Mouse (Mus musculus): ENCODE measurements around the gene Tmem258. TPM values are rescaled to one million over a fixed set of nuclear protein-coding genes. Genes with fewer than 3 reads are reported as not detected.
"Not testable (repeated sequence)": the region's sequence is repeated elsewhere in the genome, so short reads cannot be mapped to it uniquely, and the experiment has no call there.

The Tmem258 gene
- polyA plus RNA-seq, 1 experiment: 135 TPM

- Histone ChIP-seq H3K36me3 (ENCODE audit: control insufficient read depth, insufficient read depth, low read length) (no peaks in the 10 kb centered on the region), H3K27ac (ENCODE audit: insufficient read depth, low read depth, low read length) (no peak overlapping the region), H3K4me3 (ENCODE audit: insufficient read depth, low read depth, low read length) (no peak overlapping the region), H3K4me1 (ENCODE audit: control insufficient read depth, insufficient read depth, low read length) (peaks cover 7% of the 10 kb centered on the region; the same call in 1 of the 2 replicates), H3K27me3 (replicated peaks; ENCODE audit: control insufficient read depth, insufficient read depth, low read length) (no peaks in the 10 kb centered on the region)
- TF ChIP-seq CTCF (conservative IDR thresholded peaks at IDR 0.05; ENCODE audit: insufficient read depth, insufficient read length, low read depth, low read length): no peak
- TF ChIP-seq POLR2A (IDR thresholded peaks at IDR 0.05; ENCODE audit: low read depth, low read length): no peak
- no peak for DNase-seq
Observed at GRCm38 (mm10) chr19:10169179-10169578, 34.6 kb upstream of the Tmem258 start.

- not testable (repeated sequence) for H3K27me3 ChIP-seq (replicated peaks; ENCODE audit: control insufficient read depth, insufficient read depth, low read length); H3K36me3 ChIP-seq (ENCODE audit: control insufficient read depth, insufficient read depth, low read length); H3K4me1 ChIP-seq (ENCODE audit: control insufficient read depth, insufficient read depth, low read length); DNase-seq; H3K27ac ChIP-seq (ENCODE audit: insufficient read depth, low read depth, low read length); H3K4me3 ChIP-seq (ENCODE audit: insufficient read depth, low read depth, low read length)
- WGBS: 86% methylated on average over 3 of the region's 3 CpGs
Observed at GRCm38 (mm10) chr19:10169692-10170330, 34.0 kb upstream of the Tmem258 start.

GRCm38 (mm10) chr19:10170466-10170865 is 33.3 kb upstream of the Tmem258 start:
- no peak for TF ChIP-seq CTCF (conservative IDR thresholded peaks at IDR 0.05; ENCODE audit: insufficient read depth, insufficient read length, low read depth, low read length)
- TF ChIP-seq POLR2A (IDR thresholded peaks at IDR 0.05; ENCODE audit: low read depth, low read length): no peak
- 19% methylated on average over 1 of the region's 1 CpGs for WGBS
- H3K36me3 ChIP-seq (ENCODE audit: control insufficient read depth, insufficient read depth, low read length): no peaks in the 10 kb centered on the region

GRCm38 (mm10) chr19:10171359-10171758 is 32.5 kb upstream of the Tmem258 start:
- Histone ChIP-seq H3K4me3 (ENCODE audit: insufficient read depth, low read depth, low read length) (no peak overlapping the region), H3K27ac (ENCODE audit: insufficient read depth, low read depth, low read length) (no peak overlapping the region), H3K4me1 (ENCODE audit: control insufficient read depth, insufficient read depth, low read length) (peaks cover 7% of the 10 kb centered on the region; the same call in 1 of the 2 replicates), H3K36me3 (ENCODE audit: control insufficient read depth, insufficient read depth, low read length) (no peaks in the 10 kb centered on the region), H3K27me3 (replicated peaks; ENCODE audit: control insufficient read depth, insufficient read depth, low read length) (no peaks in the 10 kb centered on the region)
- 72% methylated on average over 7 of the region's 7 CpGs for WGBS
- TF ChIP-seq POLR2A (IDR thresholded peaks at IDR 0.05; ENCODE audit: low read depth, low read length) (no peak), CTCF (conservative IDR thresholded peaks at IDR 0.05; ENCODE audit: insufficient read depth, insufficient read length, low read depth, low read length) (no peak)
- no peak for DNase-seq

More at GRCm38 (mm10) chr19:10170466-10170865, 33.3 kb upstream of the Tmem258 start:
- peak; percentile 36 for DNase-seq
- Histone ChIP-seq H3K4me3 (ENCODE audit: insufficient read depth, low read depth, low read length) (no peak overlapping the region), H3K4me1 (ENCODE audit: control insufficient read depth, insufficient read depth, low read length) (peaks cover 7% of the 10 kb centered on the region; the same call in 1 of the 2 replicates), H3K27ac (ENCODE audit: insufficient read depth, low read depth, low read length) (no peak overlapping the region), H3K27me3 (replicated peaks; ENCODE audit: control insufficient read depth, insufficient read depth, low read length) (no peaks in the 10 kb centered on the region)

- H3K27me3 ChIP-seq (replicated peaks; ENCODE audit: control insufficient read depth, insufficient read depth, low read length): no peaks in the 10 kb centered on the region
- H3K4me3 ChIP-seq (ENCODE audit: insufficient read depth, low read depth, low read length): no peak overlapping the region
- no peak for DNase-seq
- peaks cover 7% of the 10 kb centered on the region; the same call in 1 of the 2 replicates for H3K4me1 ChIP-seq (ENCODE audit: control insufficient read depth, insufficient read depth, low read length)
- H3K36me3 ChIP-seq (ENCODE audit: control insufficient read depth, insufficient read depth, low read length): no peaks in the 10 kb centered on the region
- no peak for TF ChIP-seq CTCF (conservative IDR thresholded peaks at IDR 0.05; ENCODE audit: insufficient read depth, insufficient read length, low read depth, low read length)
- TF ChIP-seq POLR2A (IDR thresholded peaks at IDR 0.05; ENCODE audit: low read depth, low read length): no peak
- H3K27ac ChIP-seq (ENCODE audit: insufficient read depth, low read depth, low read length): no peak overlapping the region
Observed at GRCm38 (mm10) chr19:10171846-10172245, 32.0 kb upstream of the Tmem258 start.

- H3K36me3 ChIP-seq (ENCODE audit: control insufficient read depth, insufficient read depth, low read length): no peaks in the 10 kb centered on the region
- 0 out of 2 replicates have a peak, but pooled peaks cover 6% of the 10 kb centered on the region for H3K4me1 ChIP-seq (ENCODE audit: control insufficient read depth, insufficient read depth, low read length)
- DNase-seq: no peak
- H3K27me3 ChIP-seq (replicated peaks; ENCODE audit: control insufficient read depth, insufficient read depth, low read length): no peaks in the 10 kb centered on the region
- WGBS: 81% methylated on average over 5 of the region's 5 CpGs
- no peak overlapping the region for H3K4me3 ChIP-seq (ENCODE audit: insufficient read depth, low read depth, low read length)
- no peak for TF ChIP-seq POLR2A (IDR thresholded peaks at IDR 0.05; ENCODE audit: low read depth, low read length)
- TF ChIP-seq CTCF (conservative IDR thresholded peaks at IDR 0.05; ENCODE audit: insufficient read depth, insufficient read length, low read depth, low read length): no peak
- no peak overlapping the region for H3K27ac ChIP-seq (ENCODE audit: insufficient read depth, low read depth, low read length)
Observed at GRCm38 (mm10) chr19:10173116-10173718, 30.6 kb upstream of the Tmem258 start.

GRCm38 (mm10) chr19:10173844-10174539 is 29.8 kb upstream of the Tmem258 start:
- H3K27me3 ChIP-seq (replicated peaks; ENCODE audit: control insufficient read depth, insufficient read depth, low read length): no peaks in the 10 kb centered on the region
- WGBS: 88% methylated on average over 7 of the region's 7 CpGs

More at GRCm38 (mm10) chr19:10173844-10174539, 29.8 kb upstream of the Tmem258 start:
- TF ChIP-seq CTCF (conservative IDR thresholded peaks at IDR 0.05; ENCODE audit: insufficient read depth, insufficient read length, low read depth, low read length) (no peak), POLR2A (IDR thresholded peaks at IDR 0.05; ENCODE audit: low read depth, low read length) (no peak)
- 0 out of 2 replicates have a peak, but pooled peaks cover 3% of the 10 kb centered on the region for H3K4me1 ChIP-seq (ENCODE audit: control insufficient read depth, insufficient read depth, low read length)
- DNase-seq: no peak
- no peak overlapping the region for H3K4me3 ChIP-seq (ENCODE audit: insufficient read depth, low read depth, low read length)
- no peak overlapping the region for H3K27ac ChIP-seq (ENCODE audit: insufficient read depth, low read depth, low read length)
- H3K36me3 ChIP-seq (ENCODE audit: control insufficient read depth, insufficient read depth, low read length): no peaks in the 10 kb centered on the region
